Mouse (Mus musculus) ovary, postnatal 36 days (tissue): Measurements from ENCODE around the gene Cd27.

ENCODE experiments used
- DNase-seq: peaks from one replicate; pipeline ENCODE4 v3.0.0; 2022; ENCODE audit warnings: low spot score, mixed read lengths

Cd27 gene

DNA sequence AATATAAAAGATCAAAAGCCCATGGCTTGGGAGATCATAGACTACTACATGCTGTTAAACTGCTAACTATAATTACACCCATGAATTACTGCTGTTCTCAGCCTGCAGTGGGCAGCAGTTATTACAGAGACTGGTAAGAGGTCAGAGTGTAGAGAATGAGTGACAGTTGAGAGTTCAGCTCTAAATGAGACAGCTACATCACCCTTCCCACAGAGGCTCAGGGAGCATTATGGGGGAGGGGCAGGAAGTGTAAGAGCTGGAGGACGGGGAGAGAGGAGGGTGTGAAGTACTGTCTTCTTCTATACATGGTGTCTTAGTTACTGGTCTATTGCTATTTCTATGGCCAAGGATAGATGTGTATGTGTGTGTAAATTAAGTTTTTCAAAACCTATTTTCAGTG, 7.7 kb upstream of the Cd27 start:
- DNase-seq, result no peak

DNA sequence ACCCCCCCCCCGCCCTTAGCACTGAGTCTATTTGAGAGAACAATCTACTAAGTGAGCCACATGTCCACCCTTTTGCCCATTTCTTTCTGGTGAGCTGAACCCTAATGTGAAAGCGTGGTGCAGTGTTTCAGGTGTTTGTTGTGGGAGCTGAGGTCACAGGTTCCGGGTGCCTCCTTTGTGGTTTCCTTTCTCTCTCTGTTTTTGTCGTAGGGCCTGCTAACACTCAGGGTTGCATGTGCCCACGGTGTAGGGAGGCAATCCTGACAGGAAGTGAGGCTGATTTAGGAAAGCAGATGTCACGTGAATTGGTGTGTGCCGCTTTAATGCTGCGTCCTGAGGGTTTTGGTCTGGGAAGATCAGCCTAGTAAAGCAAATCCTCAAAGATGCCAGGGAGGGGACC, 4.8 kb upstream of the Cd27 start:
- no peak for DNase-seq

DNA sequence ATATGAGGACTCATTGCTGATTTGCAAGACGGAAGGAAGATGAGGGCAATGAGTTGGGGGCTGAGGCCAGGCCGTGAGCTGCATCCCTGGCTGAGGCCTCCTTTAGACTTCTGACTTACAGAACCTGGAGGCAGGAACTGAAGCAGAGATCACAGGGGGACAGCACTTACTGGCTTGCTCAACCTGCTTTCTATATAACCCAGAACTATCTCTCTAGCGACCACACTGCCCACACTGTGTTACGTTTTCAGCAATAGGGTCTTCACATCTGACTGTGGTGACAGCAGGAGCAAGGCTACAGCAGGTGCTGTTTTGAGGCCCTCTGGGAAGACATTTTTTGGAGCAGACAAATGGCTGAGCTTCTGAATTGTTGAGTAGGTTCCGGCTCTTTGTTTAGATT, 3.8 kb upstream of the Cd27 start:
- no peak for DNase-seq

DNA sequence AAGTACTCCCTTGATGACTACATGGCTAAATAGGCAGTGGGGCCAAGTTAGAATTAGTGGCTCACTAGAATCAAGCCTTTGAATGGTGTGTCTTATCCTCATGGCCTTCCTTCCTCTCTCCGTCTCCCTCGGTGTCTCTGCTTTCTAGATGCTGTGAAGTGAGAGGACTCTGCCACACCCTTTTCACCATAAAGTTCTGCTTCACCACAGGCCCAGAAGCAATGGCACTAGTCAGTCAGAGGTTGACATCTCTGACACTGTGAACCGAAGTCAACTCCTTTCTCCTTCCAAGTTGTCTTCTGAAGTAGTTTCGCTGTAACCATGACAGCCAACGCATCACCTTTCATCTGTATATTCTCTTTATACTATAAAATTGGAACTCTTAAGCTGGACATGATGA, 2.7 kb upstream of the Cd27 start:
- DNase-seq, result no peak

DNA sequence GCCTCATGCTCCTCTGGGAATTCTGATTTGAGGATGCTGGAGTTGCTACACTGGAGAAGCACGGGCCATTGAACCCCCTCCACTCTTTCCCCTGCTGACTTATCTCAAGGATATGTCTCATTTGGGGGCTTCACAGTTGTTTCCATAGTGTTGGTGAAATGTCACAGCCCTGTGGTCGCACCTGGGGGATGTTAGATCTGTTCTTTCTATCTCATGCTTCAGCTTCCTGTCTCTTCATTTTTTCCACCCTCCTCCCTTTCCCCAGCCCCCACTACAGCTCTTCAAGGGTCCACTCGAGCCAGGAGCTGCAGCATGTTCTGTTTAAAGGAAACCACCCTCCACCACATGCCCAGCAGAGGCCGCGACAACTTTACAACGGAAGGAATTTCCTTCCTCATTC, 1.6 kb upstream of the Cd27 start:
- no peak for DNase-seq

DNA sequence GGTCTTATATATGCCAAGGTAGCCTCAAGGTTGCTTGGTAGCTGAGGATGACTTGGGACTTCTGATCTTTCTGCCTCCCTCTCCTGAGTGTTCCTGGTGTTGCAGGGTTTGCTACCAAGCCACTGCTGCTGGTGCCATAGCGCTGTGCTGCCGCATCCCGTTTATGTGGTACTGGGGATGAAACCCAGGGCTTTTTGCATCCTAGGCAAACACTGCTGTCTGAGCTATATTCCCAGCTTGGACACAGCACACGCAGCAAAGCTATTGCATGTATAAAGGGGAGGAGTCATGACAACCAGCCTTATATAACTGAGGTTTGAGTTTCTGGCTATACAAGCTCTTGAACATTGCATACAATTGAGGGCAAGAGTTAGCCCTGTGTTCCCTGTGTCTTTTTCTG, 611 bp upstream of the Cd27 start:
- no peak for DNase-seq

DNA sequence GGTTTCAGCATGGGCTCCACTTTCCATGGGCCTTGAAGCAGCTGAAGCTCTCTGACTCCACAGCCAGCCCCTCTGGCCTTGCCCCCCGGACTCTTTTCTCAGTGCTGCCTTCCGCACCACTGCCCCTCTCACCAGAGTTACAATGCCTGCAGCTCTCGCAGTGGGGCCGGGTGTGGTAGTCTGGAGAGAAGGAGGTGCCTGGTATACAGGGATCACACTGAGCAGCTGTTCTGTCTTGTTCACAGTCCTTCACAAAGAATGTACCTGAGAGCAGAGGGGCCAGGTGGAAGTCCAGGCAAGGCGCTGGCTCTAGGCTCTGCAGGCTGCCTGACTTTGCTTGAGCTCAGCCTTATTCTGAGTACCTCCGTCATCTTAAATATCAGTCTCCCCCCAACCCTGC, 469 bp downstream of the Cd27 start:
- no peak for DNase-seq

DNA sequence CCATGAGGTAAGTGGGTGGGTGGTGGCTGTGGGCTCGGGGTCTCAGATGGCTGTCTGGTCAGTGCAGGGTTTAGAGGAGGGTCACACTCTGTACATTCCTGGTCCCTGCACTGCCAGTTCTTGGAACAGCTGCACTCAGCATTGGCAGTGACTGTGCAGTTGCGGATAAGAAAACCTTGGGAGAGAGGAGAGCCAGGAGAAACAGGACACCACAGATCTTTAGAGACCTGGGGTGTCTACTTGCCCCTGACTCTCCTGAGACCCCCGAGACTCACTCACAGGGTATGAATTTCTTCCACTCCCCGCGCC, 2.3 kb downstream of the Cd27 start:
- DNase-seq, result no peak

DNA sequence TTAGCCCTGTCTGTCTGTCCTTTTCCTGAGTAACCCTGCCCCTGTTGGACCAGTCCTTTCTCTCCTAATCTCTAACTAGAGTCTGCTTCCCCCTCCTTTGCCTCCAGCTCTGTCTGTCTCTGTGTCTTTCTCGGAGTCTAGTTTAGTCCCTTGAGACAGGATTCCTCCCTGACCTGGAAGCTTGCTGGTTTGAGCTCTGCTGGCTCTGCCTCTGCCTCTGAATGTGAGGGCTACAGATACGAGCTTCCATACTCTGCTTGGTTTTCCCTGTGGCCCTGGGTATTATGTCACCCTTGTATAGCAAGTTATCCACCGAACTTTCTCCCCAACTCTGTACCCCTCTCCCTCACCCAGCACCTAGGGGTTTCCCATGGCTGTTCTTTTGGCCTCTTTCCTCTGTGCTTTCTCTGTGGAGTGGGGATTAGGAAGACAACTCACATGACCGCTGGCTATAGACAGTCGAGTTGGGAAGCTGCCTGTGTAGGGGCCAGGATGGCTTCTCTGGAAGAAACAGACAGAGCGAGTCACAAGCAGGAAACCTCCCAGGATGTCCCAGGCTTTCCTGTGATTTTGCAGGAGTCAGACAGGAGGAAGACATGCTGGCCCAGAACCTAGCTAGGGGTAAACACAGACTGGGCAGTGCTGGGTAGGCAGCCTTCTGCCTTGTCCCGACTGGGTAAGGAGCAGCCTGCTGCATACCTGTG, 2.8 kb downstream of the Cd27 start:
- no peak for DNase-seq

DNA sequence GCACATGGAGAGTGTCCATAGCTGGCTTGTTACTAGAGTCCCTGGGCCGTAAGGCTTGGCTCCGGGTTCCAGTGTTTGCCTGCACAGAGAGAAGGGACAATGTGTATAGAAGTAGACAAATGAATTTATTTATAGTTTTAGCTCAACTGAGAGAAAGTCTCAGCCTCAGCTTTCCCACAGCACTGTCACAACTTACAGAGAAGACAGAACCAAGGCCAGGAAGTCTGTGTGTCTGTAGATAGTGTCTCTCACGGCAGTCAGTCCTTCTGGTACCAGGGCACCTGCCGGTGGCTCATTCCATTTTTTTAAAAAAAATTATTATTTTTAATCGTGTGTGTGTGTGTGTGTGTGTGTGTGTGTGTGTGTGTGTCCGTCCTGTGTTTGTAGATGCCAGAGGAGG, 4.3 kb downstream of the Cd27 start:
- DNase-seq, result no peak

DNA sequence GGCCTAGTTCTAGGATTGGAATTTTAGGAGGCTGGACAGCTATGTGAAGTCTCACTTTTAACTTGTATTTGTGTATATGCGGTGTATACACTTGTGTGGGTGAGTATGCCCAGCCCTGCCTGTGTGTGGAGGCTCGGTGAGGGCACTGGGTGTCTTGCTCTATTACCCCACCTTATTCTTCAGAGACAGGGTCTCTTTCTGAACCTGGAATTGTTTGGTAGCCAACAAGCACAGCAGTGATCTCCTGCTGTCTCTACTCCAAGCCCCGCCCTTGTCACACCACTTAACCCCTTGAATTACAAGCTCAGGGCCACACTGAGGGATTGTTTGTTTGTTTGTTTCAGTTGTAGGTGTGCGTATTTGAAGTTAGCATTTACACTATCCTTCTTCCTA, 4.8 kb downstream of the Cd27 start:
- DNase-seq, result no peak

DNA sequence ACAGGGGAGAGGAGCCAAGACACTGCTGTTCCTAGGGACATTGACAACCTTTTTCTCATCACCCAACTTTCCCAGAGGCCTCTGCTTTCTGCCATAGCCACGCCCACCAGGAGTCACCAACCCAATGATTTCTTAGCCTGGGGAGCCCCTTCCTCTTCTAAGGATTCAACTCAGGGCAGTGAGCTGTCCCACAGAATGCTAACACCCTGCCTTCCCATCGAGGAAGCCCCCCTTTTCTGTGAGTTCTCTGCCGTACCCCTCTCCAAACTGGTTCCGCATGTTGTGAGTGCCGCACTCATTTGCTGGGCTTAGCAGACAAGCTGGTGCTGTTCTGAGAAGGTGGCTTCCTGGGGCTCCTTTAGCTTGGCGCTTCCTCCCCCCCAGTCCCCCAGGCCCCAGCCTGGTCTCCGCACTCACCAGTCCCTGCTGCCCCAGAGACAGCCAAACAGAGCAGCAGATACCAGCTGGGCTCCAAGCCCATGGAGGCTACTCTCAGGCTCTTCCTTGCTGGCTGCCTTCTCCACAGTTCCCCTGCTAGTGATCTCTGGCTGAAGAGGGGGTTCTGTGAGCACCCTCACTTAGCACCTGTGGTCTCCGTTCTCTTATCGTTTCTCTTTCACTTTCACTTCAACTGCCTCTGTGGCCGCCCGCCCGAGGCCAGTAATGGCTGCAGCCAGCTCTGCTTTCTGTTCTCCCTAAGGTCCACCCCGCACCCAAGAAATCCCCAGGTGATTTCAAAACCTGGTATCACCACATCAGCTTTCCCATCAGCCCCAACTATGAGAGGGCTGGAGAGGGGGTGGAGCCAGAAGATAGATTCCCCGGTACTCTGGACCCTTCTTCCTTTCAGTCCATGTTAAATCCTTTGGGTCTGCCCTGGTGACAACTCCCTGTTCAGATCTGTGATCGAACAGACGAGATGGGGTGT, 5.4 kb downstream of the Cd27 start, which contains the start of gene Tapbpl:
Gene Tapbpl, minus strand, starts transcription at position 744 of the 928 bp plus-strand sequence.
- peak; percentile 56 for DNase-seq

DNA sequence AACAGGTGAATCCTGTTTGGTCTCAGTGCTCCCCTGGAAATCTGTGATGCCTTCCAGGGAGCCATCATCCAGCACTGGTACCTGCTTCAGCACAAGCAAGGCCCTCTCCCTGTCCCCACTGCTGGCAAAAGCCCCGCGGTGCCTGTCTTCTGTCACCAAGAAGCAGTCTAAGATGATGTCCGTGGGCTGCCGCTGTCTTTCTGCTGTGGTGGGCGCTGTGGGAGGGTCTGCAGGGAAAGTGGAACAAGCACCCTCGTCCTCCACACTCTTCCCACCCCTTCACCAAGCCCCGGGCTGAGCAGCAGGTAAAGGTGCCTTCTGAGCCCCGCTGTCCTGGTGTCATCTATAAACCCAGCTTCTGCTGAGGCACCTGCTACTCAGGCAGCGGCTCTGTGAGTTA, 6.2 kb downstream of the Cd27 start:
- DNase-seq, result no peak

DNA sequence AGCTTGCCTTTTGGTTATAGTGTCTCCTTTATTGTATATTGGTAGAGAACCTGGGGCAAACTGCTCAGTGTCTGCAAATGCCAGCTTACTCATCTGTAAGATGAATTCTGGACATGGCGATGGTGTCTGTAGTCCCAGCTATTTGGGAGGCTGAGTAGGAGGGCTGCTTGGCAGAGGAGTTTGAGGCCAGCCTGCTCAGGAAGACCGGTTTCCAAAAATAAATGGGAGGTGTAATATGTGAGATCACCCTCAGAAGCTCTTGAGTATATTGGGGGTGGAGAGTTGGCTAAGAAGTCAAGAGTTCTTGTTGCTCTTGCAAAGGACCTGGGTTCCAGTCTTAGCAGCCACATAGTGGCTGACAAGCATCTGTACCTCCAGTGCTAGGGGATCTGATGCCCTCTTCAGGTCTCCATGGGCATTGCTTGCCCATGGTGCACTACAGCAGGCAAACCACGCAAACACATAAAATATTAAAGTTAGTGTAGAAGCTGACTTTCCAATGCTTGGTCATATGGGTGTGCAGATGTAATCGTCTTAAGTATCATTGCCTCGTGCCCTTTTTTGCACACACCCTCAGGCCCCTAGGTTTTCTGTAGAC, 11.2 kb downstream of the Cd27 start:
- no peak for DNase-seq

DNA sequence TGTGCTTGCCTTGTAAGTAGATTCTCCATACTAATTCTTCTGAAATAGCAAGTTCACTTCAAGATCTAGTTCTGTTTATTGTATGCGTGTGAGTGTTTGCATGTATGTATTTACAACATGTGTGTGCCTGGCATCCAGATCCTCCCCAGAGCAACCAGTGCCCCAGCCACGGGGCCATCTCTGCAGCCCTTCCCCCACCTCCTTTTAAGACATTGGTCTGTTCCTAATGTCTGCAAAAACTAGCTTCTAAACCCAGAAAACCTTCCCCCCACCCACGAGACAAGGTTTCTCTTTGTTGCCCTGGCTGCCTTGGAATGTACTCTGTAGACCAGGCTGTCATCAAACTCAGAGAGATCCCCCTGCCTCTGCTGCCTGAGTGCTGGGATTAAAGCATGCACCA, 14.2 kb downstream of the Cd27 start:
- no peak for DNase-seq

DNA sequence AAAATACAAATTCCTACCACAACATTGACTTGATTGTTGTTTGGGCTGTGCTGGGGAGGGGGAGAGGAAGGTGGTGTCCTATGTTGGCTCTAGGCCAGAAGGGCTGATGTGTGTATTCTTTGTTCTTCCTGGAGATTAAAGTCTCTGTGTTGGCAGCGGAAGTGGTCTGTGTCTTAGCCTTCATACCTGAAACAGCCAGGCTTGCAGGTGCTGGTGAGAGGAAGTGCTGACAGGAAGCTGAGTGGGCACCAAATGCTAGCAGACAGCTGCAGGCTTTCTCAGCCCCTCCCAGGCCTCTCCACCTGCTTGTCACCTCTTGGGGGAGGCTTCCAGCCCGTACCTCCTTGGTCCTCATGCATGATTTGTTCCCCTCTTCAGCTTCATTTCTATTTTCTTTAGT, 14.7 kb downstream of the Cd27 start:
- no peak for DNase-seq

DNA sequence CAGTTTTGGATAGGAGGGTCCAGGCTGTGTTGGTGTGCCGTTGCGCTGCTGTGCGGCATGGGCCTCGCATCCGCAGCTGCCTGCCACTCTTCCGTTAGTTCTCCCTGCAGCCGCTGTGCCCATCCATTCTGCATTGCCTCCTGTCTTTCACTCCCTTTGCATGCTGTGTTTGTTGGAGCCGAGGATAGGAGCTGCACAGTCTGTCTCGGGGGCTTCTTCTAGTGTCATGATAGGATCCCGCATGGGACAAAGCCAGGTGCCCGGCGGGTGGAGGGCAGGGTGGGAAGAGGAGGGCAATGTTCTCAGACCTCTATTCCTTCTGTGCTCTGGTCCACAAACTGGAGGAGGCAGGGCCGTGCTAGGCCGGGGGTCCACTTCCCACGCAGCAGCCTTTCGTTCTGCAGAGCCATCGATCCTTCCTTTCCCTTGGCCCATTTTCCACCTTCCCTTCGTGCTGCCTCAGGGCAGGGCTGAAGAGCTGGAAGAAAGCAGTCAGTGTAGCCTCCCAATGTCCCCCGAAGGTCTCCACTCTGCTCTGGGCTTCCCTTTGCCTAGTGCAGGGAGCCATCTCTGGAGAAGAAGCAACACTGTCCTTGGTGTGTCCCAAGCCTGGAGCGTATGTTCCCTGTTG, 15.6 kb downstream of the Cd27 start:
- no peak for DNase-seq

DNA sequence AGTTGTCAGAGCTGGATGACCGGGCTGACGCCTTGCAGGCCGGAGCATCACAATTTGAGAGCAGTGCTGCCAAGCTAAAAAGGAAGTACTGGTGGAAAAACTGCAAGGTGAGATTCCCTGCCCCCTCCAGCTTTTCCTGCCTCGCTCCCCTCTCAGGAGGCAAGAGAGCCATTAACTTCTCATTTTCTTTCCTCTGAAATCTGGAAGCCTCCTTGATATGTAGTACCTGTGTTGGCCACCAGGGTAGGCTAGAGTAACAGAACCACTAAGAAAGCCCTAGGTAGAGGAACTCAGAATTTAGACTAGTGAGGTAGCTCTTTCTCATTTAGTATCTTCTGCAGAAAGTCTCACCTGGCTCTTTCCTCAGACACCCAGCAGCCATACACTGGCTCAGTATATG, 17.8 kb downstream of the Cd27 start:
- no peak for DNase-seq

DNA sequence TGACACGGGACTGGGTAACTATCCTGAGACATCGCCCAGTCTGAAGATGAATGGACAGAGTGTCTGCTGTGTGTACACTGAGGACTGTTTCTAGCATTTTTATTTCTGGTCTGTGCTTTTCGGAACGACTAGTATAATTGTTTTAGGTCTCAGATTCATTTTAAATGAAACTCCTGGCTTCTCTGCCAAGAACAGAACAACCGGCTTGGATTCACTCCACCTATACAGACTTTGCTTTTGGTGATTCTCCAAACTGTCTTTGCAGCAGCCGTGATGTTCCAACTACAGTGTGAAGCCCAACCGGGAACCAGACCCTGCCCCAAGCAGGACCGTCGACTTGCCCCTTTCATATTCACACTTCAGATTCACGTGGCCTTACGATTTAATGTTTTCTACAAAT, 18.9 kb downstream of the Cd27 start:
- no peak for DNase-seq

DNA sequence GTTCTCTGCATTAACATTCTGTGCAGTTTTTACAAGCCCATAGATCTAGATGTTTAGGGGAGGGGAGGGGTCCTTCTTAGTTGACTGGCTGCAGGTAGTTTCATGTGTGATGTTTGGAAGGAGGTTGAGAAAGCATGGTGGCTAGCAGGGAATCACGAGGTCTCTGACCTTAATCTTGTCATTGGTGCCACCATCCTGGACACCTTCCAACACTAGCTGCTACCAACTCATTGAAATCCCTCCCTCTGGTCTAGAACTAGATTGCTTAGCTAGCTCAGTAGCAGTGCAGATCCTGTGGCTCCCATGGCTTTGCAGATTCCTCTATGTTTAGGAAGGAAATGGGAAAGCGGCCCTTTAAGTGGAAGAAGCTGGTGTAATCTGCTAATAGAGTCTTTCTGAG, 19.9 kb downstream of the Cd27 start:
- no peak for DNase-seq

DNA sequence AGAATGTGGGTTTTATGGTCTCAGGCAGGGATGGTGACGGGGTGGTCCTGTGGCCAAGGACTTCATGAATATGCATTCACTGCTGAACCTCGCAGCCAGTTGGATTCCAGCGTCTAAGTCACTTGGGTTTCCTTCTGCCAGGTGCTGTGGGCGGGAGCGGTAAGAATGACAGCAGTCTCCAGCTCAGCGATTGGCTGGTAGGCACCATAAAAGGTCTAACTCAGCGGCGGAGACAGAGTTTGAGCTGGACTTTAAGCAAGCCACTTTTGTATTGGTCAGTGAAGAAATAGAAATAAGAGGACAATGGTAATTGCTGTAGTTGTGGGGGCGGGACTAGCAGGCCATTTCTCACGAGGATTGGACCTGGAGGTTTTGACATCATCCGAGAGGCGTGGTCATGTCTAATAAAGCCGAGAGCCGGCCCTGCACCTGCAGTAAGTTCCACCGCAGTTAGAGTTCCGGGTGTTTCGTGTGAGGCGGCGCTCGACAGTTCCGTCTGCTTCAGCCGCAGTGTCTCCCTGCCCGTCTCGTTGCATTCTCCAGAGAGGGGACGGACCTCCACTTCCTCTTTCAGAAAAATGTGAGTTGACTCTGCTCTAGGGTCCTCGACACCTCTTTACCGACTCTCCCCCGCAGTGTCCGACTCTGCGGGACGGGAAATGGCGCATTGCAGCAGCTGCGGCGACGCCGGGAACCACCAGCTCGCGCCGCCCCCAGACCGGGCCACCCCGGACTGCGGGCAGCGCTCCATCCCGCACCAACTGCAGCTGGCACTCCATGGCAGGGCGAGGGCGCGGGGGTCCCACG, 21.5 kb downstream of the Cd27 start, which contains the start of gene Vamp1:
Gene Vamp1, plus strand, starts transcription at position 404 of the 807 bp plus-strand sequence.
- peak; percentile 88 for DNase-seq

DNA sequence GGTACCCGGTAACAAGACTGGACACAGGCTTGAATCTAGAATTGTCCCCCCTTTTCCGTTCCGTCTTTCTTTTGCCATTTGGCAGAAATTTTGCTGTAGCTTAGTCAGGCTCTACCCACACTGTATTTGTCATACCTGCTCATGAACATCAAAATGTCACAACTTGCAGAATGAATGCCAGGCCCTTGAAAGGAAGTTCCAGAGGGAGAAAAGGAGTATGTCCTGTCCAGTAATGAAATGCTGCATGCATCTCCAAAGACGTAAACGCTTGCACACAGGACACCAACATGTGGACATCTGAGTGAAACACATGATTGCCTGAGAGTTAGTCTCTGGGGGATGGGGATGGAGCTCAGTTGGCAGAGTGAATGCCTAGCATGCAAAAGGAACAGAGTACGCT, 23.1 kb downstream of the Cd27 start:
- no peak for DNase-seq
